Mouse (Mus musculus) kidney, embryonic 16.5 days (tissue): ENCODE results near the gene Rnf144b. TPM values are rescaled to one million over a fixed set of nuclear protein-coding genes. Genes with fewer than 3 reads are reported as not detected.

Experiments used
- ATAC-seq: fragments of 200-750 bp; cut with Nextera tagmentation; 2 replicates; pipeline ENCODE4 v1.8.0; 2017; ENCODE audit warnings: moderate TSS enrichment; ENCODE audit not compliant: low FRiP score, low TSS enrichment
- H3K27ac ChIP-seq: fragments of 300-500 bp; sonication (generic); 2 replicates; pipeline ENCODE4 v1.5.1; 2014; ENCODE audit warnings: low read length
- H3K27me3 ChIP-seq: fragments of 300-500 bp; sonication (generic); 2 replicates; pipeline ENCODE4 v1.6.1; 2014; ENCODE audit warnings: low read length, control low read depth, mixed read lengths; ENCODE audit not compliant: insufficient read depth
- H3K36me3 ChIP-seq: fragments of 300-500 bp; sonication (generic); 2 replicates; pipeline ENCODE4 v1.6.1; 2014; ENCODE audit warnings: low read length, control low read depth, mixed read lengths; ENCODE audit not compliant: insufficient read depth
- H3K4me1 ChIP-seq: fragments of 300-500 bp; sonication (generic); 2 replicates; pipeline ENCODE4 v1.6.1; 2014; ENCODE audit warnings: low read length, control low read depth, mixed read lengths; ENCODE audit not compliant: insufficient read depth
- H3K4me2 ChIP-seq: fragments of 300-500 bp; sonication (generic); replicated peaks from 2 replicates; pipeline ENCODE4 v1.6.1; 2014; ENCODE audit warnings: low read depth, low read length
- H3K4me3 ChIP-seq: fragments of 300-500 bp; sonication (generic); 2 replicates; pipeline ENCODE4 v1.5.1; 2014; ENCODE audit warnings: mild to moderate bottlenecking, low read length
- H3K9ac ChIP-seq: fragments of 300-500 bp; sonication (generic); replicated peaks from 2 replicates; pipeline ENCODE4 v1.6.1; 2014; ENCODE audit warnings: low read length
- H3K9me3 ChIP-seq: fragments of 300-500 bp; sonication (generic); 2 replicates; pipeline ENCODE4 v1.6.1; 2016; ENCODE audit warnings: low read length, control low read depth
- WGBS: fragments of 180-500 bp; shearing (Covaris S2); extraction: QIAGEN DNeasy Blood & Tissue Kit; methylation state at CpG from one replicate; pipeline ENCODE4 v1.1.7; 2014; 5-methylcytosine and 5-hydroxymethylcytosine counted together
- polyA plus RNA-seq: library from polyadenylated mRNA; unstranded; fragments of >200 nt; fragmentation: Nextera tagmentation; extraction: Ambion mirVana; gene quantifications from 2 replicates; pipeline ENCODE4 v1.2.1, GENCODE M21; 2015

The Rnf144b gene
- polyA plus RNA-seq, 1 experiment from 2014 or later = 1.0 TPM

DNA sequence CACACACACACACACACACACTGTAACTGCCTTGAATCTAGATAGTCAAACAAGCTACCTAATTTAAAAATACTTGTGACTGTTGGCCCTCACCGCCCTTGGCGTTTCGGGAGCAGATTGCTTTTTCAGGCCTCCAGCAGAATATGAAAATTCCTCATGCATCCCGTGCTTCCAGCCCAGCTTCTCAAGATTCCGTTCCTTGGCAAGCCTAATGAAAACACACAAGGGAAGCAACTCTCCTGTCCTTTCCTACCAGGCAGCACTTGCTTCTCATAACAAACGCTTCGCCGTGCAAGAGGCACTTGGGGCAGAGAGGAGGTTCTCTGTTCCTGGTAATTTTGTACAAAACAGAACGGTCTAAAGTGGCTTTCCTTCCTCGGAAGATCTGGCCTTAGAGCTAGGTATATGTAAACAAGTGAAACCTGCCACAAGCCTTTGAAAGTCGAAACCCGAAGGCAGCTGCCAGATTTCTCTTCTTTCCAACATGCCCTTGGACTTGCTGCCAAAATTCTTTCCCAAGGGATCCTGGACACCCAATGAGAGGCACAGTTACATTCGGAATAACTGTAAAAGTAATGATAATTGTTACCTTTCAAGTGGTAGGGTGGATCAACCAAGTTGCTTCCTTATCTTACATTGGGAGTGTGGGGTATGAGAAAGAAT, 79.6 kb downstream of the Rnf144b start:
- no peak for ATAC-seq
- no peak overlapping the region for H3K4me3 ChIP-seq
- H3K27me3 ChIP-seq = no peaks in the 10 kb centered on the region
- H3K9me3 ChIP-seq = peaks cover 6% of the 10 kb centered on the region
- no peak overlapping the region for H3K4me2 ChIP-seq
- no peaks in the 10 kb centered on the region for H3K4me1 ChIP-seq
- no peak overlapping the region for H3K27ac ChIP-seq
- no peak overlapping the region for H3K9ac ChIP-seq
- 41% methylated on average over 13 of the region's 13 CpGs for WGBS
- no peaks in the 10 kb centered on the region for H3K36me3 ChIP-seq

DNA sequence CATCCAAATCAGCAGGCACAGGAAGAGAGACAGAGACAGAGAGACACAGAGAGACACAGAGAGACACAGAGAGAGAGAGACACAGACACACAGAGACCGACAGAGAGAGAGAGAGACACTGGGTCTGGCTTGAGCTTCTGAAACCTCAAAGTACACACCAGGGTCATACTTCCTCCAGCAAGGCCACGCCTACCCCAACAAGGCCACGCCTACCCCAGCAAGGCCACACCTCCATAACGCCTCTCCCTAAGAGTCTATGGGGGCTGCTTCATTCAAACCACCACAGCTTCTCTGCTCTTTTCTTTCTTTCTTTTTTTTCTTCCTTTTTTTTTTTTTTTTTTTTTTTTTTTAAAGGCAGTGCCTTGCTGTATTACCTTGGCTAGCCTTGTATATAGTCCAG, 88.0 kb downstream of the Rnf144b start:
- Histone ChIP-seq H3K4me3 (no peak overlapping the region), H3K4me1 (no peaks in the 10 kb centered on the region), H3K36me3 (no peaks in the 10 kb centered on the region), H3K9me3 (peaks cover 6% of the 10 kb centered on the region), H3K27me3 (no peaks in the 10 kb centered on the region), H3K9ac (no peak overlapping the region), H3K4me2 (no peak overlapping the region), H3K27ac (no peak overlapping the region)
- 68% methylated on average over 4 of the region's 4 CpGs for WGBS
- ATAC-seq = no peak

DNA sequence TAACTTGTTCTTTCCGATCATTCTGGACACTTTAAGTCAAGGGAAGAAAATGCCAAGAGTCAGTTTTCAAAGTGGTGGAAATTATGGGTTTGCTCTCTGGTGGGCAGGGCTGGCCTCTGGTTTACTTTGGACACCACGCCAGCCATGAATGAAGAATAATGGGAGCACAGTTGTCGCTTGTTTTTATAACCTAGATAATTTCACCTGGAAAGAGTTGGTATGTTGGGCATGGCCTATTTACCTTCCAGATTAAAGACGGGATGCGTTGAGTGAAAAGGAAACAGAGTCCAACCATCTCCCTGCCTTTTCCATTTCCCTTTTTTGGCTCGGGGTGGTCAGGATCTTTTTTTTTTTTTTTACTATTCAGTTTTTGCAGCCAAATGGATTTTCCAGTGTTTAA, 88.5 kb downstream of the Rnf144b start:
- Histone ChIP-seq H3K36me3 (no peaks in the 10 kb centered on the region), H3K4me1 (no peaks in the 10 kb centered on the region), H3K4me3 (no peak overlapping the region), H3K27me3 (no peaks in the 10 kb centered on the region), H3K4me2 (no peak overlapping the region), H3K9ac (no peak overlapping the region), H3K9me3 (peaks cover 6% of the 10 kb centered on the region), H3K27ac (no peak overlapping the region)
- no peak for ATAC-seq
- 77% methylated on average over 6 of the region's 6 CpGs for WGBS

- WGBS = 78% methylated on average over 7 of the region's 7 CpGs
- Histone ChIP-seq H3K27me3 (no peaks in the 10 kb centered on the region), H3K4me3 (no peak overlapping the region), H3K27ac (no peak overlapping the region), H3K4me2 (no peak overlapping the region), H3K9ac (no peak overlapping the region), H3K4me1 (no peaks in the 10 kb centered on the region), H3K36me3 (no peaks in the 10 kb centered on the region), H3K9me3 (peaks cover 2% of the 10 kb centered on the region)
- no peak for ATAC-seq
Observed at GRCm38 (mm10) chr13:47211581-47211980, 89.1 kb downstream of the Rnf144b start.

DNA sequence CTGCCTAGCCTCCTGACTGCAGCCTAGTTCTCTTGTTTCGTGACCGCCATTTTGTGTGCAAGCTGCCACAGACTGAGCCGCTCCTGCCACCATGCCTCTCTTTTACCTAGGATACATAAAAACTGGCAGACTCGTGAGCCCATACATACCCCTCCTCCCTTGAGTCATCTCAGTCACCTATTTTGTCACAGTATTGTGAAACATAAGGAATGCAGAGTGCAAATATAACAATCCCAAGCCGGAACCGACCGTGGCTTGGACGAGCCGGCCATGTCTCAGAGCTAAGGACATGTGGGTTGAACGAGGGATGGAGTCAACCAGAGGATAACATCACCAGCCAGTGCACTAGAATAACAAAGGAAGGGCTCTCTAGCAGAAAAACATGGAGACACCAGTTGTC, 91.4 kb downstream of the Rnf144b start:
- WGBS = 94% methylated on average over 10 of the region's 10 CpGs
- H3K36me3 ChIP-seq = no peaks in the 10 kb centered on the region
- H3K9me3 ChIP-seq = no peaks in the 10 kb centered on the region
- no peak overlapping the region for H3K27ac ChIP-seq
- no peak overlapping the region for H3K4me3 ChIP-seq
- no peak overlapping the region for H3K4me2 ChIP-seq
- H3K27me3 ChIP-seq = no peaks in the 10 kb centered on the region
- H3K4me1 ChIP-seq = no peaks in the 10 kb centered on the region
- no peak for ATAC-seq
- H3K9ac ChIP-seq = no peak overlapping the region

DNA sequence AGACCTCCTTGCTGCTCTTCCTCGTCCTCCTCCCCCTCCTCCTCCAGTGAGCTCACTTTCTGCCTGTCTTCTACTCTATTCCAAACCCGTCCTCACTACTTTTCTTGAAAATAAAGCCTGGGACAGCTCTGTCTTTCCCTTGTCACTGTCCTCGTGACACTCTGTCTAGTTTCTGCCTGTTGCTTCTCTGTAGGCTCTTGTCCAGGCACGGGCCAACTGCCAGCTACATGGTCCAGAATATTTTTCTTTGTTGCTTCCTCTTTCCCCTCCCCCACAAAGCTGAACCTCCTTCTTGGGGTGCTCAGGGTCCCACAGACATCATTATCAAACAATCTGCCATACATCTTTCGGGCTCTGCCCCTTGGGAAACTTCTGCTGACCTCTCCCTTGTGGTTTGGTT, 92.4 kb downstream of the Rnf144b start:
- no peak overlapping the region for H3K9ac ChIP-seq
- no peak overlapping the region for H3K27ac ChIP-seq
- H3K9me3 ChIP-seq = no peaks in the 10 kb centered on the region
- no peak for ATAC-seq
- H3K4me1 ChIP-seq = no peaks in the 10 kb centered on the region
- WGBS = 64% methylated on average over 5 of the region's 5 CpGs
- no peak overlapping the region for H3K4me2 ChIP-seq
- no peaks in the 10 kb centered on the region for H3K36me3 ChIP-seq
- H3K27me3 ChIP-seq = no peaks in the 10 kb centered on the region
- H3K4me3 ChIP-seq = no peak overlapping the region

GRCm38 (mm10) chr13:47215815-47216585, 93.5 kb downstream of the Rnf144b start:
- H3K9ac ChIP-seq = no peak overlapping the region
- no peak for ATAC-seq
- no peak overlapping the region for H3K4me3 ChIP-seq

DNA sequence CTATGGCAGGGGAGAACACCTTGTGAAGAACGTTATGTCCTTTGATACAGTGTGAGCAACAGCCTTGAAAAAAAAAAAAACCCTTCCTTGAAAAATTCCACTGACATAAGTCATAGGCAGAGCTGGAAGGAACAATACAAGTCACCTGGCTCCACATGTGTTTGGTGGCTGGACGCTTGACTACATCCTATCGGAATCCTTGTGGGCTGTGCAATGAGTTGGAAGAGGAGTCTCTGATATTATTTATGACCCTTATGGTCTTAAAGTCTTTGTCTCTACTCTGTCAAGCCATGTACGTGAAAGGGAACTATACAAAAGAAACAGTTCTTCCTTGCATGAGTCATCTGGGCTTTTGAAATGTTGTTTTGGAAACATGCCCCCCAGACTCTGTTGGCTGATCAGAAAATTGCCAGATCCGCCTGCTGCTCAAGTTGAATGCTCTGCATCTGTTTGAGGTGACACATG, 94.7 kb downstream of the Rnf144b start:
- no peaks in the 10 kb centered on the region for H3K27me3 ChIP-seq
- no peaks in the 10 kb centered on the region for H3K36me3 ChIP-seq
- H3K9me3 ChIP-seq = no peaks in the 10 kb centered on the region
- no peak overlapping the region for H3K4me3 ChIP-seq
- H3K9ac ChIP-seq = no peak overlapping the region
- H3K4me1 ChIP-seq = no peaks in the 10 kb centered on the region
- no peak overlapping the region for H3K4me2 ChIP-seq
- H3K27ac ChIP-seq = no peak overlapping the region
- no peak for ATAC-seq
- 48% methylated on average over 5 of the region's 5 CpGs for WGBS

More at GRCm38 (mm10) chr13:47215815-47216585, 93.5 kb downstream of the Rnf144b start:
- WGBS = 80% methylated on average over 20 of the region's 20 CpGs
- no peaks in the 10 kb centered on the region for H3K36me3 ChIP-seq
- no peaks in the 10 kb centered on the region for H3K27me3 ChIP-seq
- no peak overlapping the region for H3K4me2 ChIP-seq
- H3K27ac ChIP-seq = no peak overlapping the region
- no peaks in the 10 kb centered on the region for H3K4me1 ChIP-seq
- H3K9me3 ChIP-seq = no peaks in the 10 kb centered on the region

GRCm38 (mm10) chr13:47218351-47218750, 95.9 kb downstream of the Rnf144b start:
- 75% methylated on average over 6 of the region's 6 CpGs for WGBS
- Histone ChIP-seq H3K4me2 (no peak overlapping the region), H3K36me3 (no peaks in the 10 kb centered on the region), H3K4me1 (no peaks in the 10 kb centered on the region), H3K27me3 (no peaks in the 10 kb centered on the region), H3K4me3 (no peak overlapping the region), H3K9me3 (no peaks in the 10 kb centered on the region), H3K27ac (no peak overlapping the region), H3K9ac (no peak overlapping the region)
- no peak for ATAC-seq

GRCm38 (mm10) chr13:47220426-47220825, 98.0 kb downstream of the Rnf144b start:
- Histone ChIP-seq H3K27ac (no peak overlapping the region), H3K9ac (no peak overlapping the region), H3K27me3 (no peaks in the 10 kb centered on the region), H3K4me1 (peaks cover 8% of the 10 kb centered on the region; the same call in 1 of the 2 replicates), H3K4me2 (no peak overlapping the region), H3K9me3 (no peaks in the 10 kb centered on the region), H3K4me3 (no peak overlapping the region), H3K36me3 (no peaks in the 10 kb centered on the region)
- WGBS = 52% methylated on average over 10 of the region's 10 CpGs
- no peak for ATAC-seq
